Comparison of ENCODE assay signal across 28 mouse cellular contexts in genomic region chr6:47291973-47292372, GRCm38 (mm10).
DNase-seq lines count a peak whose midpoint lies in the region; ATAC-seq and TF ChIP-seq lines count a peak whose summit lies in the region.
"Had no signal": no experiment of that assay in that cellular context is flagged by ENCODE, and none has a peak within 500 bp of the region (broad histone marks: within the 10 kb centered on the region; RNA-seq: fewer than 3 reads in every experiment).

No protein-coding gene starts in this region.

- H3K9ac ChIP-seq in forebrain, embryonic 12.5 days = no peak overlapping the region
- H3K9ac ChIP-seq in forebrain, postnatal 0 days = no peak overlapping the region
- no peak overlapping the region for H3K9ac ChIP-seq in midbrain, embryonic 14.5 days (replicated peaks; ENCODE audit: low read length)
- no peak overlapping the region for H3K9ac ChIP-seq in midbrain, embryonic 16.5 days (ENCODE audit: low read depth, low read length)
- H3K9ac ChIP-seq: heart, embryonic 12.5 days; liver, embryonic 14.5 days; lung, embryonic 14.5 days; neural tube, embryonic 12.5 days had no signal

- H3K4me2 ChIP-seq in forebrain, embryonic 12.5 days = no peak overlapping the region
- no peak overlapping the region for H3K4me2 ChIP-seq in forebrain, postnatal 0 days (ENCODE audit: low read depth)
- H3K4me2 ChIP-seq in midbrain, embryonic 14.5 days (ENCODE audit: low read length) = no peak overlapping the region
- H3K4me2 ChIP-seq in midbrain, embryonic 16.5 days (ENCODE audit: low read length) = no peak overlapping the region
- H3K4me2 ChIP-seq: heart, embryonic 12.5 days; lung, embryonic 14.5 days; neural tube, embryonic 12.5 days had no signal

- H3K27me3 ChIP-seq in forebrain, embryonic 12.5 days = no peaks in the 10 kb centered on the region
- no peaks in the 10 kb centered on the region for H3K27me3 ChIP-seq in forebrain, postnatal 0 days (ENCODE audit: insufficient read depth, low read length)
- H3K27me3 ChIP-seq in midbrain, embryonic 14.5 days (ENCODE audit: control insufficient read depth, insufficient read depth, low read length) = no peaks in the 10 kb centered on the region
- H3K27me3 ChIP-seq in midbrain, embryonic 16.5 days (ENCODE audit: control insufficient read depth, insufficient read depth, low read depth, low read length) = no peaks in the 10 kb centered on the region
- H3K27me3 ChIP-seq: heart, embryonic 12.5 days; neural tube, embryonic 12.5 days had no signal

- H3K4me3 ChIP-seq in forebrain, embryonic 12.5 days (replicated peaks) = no peak overlapping the region
- H3K4me3 ChIP-seq in forebrain, postnatal 0 days (ENCODE audit: low read depth, low read length) = no peak overlapping the region
- no peak overlapping the region for H3K4me3 ChIP-seq in midbrain, embryonic 14.5 days (replicated peaks; ENCODE audit: low read depth, low read length)
- H3K4me3 ChIP-seq in midbrain, embryonic 16.5 days (ENCODE audit: low read depth, low read length) = no peak overlapping the region
- H3K4me3 ChIP-seq: heart, adult 2 months; heart, embryonic 12.5 days; neural tube, embryonic 12.5 days had no signal

- peaks cover 6% of the 10 kb centered on the region; the same call in 1 of the 2 replicates for H3K36me3 ChIP-seq in forebrain, embryonic 12.5 days (replicated peaks)
- no peaks in the 10 kb centered on the region for H3K36me3 ChIP-seq in forebrain, postnatal 0 days (ENCODE audit: insufficient read depth)
- no peaks in the 10 kb centered on the region for H3K36me3 ChIP-seq in midbrain, embryonic 14.5 days (ENCODE audit: control insufficient read depth, insufficient read depth, low read length)
- H3K36me3 ChIP-seq in midbrain, embryonic 16.5 days (ENCODE audit: control insufficient read depth, insufficient read depth, low read length) = no peaks in the 10 kb centered on the region
- H3K36me3 ChIP-seq: G1E; heart, embryonic 12.5 days; neural tube, embryonic 12.5 days had no signal

- peaks cover 11% of the 10 kb centered on the region; the same call in 1 of the 2 replicates for H3K4me1 ChIP-seq in forebrain, embryonic 12.5 days
- peaks cover 13% of the 10 kb centered on the region; the same call in 1 of the 2 replicates for H3K4me1 ChIP-seq in forebrain, postnatal 0 days (ENCODE audit: insufficient read depth)
- H3K4me1 ChIP-seq in midbrain, embryonic 14.5 days (ENCODE audit: control insufficient read depth, insufficient read depth, low read length) = 0 out of 2 replicates have a peak, but pooled peaks cover 7% of the 10 kb centered on the region
- peaks cover 10% of the 10 kb centered on the region for H3K4me1 ChIP-seq in midbrain, embryonic 16.5 days (ENCODE audit: control insufficient read depth, insufficient read depth, low read length)
- H3K4me1 ChIP-seq: heart, embryonic 12.5 days; neural tube, embryonic 12.5 days had no signal

- ATAC-seq in forebrain, embryonic 12.5 days (ENCODE audit: low FRiP score) = peak; percentile 58; the same call in 1 of the 2 replicates
- no peak for ATAC-seq in forebrain, postnatal 0 days
- ATAC-seq in midbrain, embryonic 14.5 days (ENCODE audit: low FRiP score, low TSS enrichment) = no peak
- ATAC-seq in midbrain, embryonic 16.5 days = no peak
- ATAC-seq: intestine, postnatal 0 days; Patski had no signal

- no peak for TF ChIP-seq CTCF in forebrain, postnatal 0 days (IDR thresholded peaks at IDR 0.05; ENCODE audit: low read depth)

- DNase-seq in forebrain, postnatal 0 days = no peak
- DNase-seq in midbrain, embryonic 14.5 days = peak; percentile 67
- peak; percentile 77 for DNase-seq in retina, postnatal 1 day
- DNase-seq in retina, embryonic 14.5 days (ENCODE audit: low spot score) = no peak
- DNase-seq in urinary bladder, adult 2 months (ENCODE audit: low spot score) = no peak
- DNase-seq: adrenal gland, postnatal 10 days; cerebellum, adult 11 months; cerebellum, adult 9-10 months; cerebellum, postnatal 36 days; heart, adult 2 months; heart, postnatal 4 days; kidney, adult 9 months; kidney, postnatal 10 days; layer of hippocampus, postnatal 36 days; liver; lung, embryonic 14.5 days; lung, postnatal 14 days; right cerebral cortex, adult 18-20 months; spleen, adult 18-20 months; thymus, postnatal 14 days had no signal

- 0 out of 2 replicates have a peak overlapping the region, but pooled peaks have one; percentile 53 for H3K27ac ChIP-seq in forebrain, embryonic 12.5 days
- H3K27ac ChIP-seq in forebrain, postnatal 0 days (ENCODE audit: low read depth, low read length) = no peak overlapping the region
- 0 out of 2 replicates have a peak overlapping the region, but pooled peaks have one; percentile 8 for H3K27ac ChIP-seq in midbrain, embryonic 14.5 days (replicated peaks; ENCODE audit: low read depth, low read length)
- H3K27ac ChIP-seq in midbrain, embryonic 16.5 days (ENCODE audit: low read length) = no peak overlapping the region
- H3K27ac ChIP-seq: heart, adult 2 months; liver, embryonic 14.5 days; neural tube, embryonic 12.5 days had no signal

- H3K9me3 ChIP-seq in forebrain, embryonic 12.5 days = no peaks in the 10 kb centered on the region
- no peaks in the 10 kb centered on the region for H3K9me3 ChIP-seq in forebrain, postnatal 0 days (ENCODE audit: low read length)
- H3K9me3 ChIP-seq in midbrain, embryonic 14.5 days (ENCODE audit: control insufficient read depth, low read length) = no peaks in the 10 kb centered on the region
- no peaks in the 10 kb centered on the region for H3K9me3 ChIP-seq in midbrain, embryonic 16.5 days (replicated peaks; ENCODE audit: control insufficient read depth, low read length, poor library complexity, severe bottlenecking)
- H3K9me3 ChIP-seq: G1E; heart, embryonic 12.5 days; neural tube, embryonic 12.5 days had no signal

Comparison
In these comparisons a context has a peak if more than half of its experiments do, and no peak if none do; other contexts are left out.
1. H3K27ac ChIP-seq: peak in forebrain, embryonic 12.5 days (single experiment) and midbrain, embryonic 14.5 days (single experiment); none in forebrain, postnatal 0 days (single experiment) and midbrain, embryonic 16.5 days (single experiment).
2. DNase-seq: peak in midbrain, embryonic 14.5 days (single experiment) and retina, postnatal 1 day (single experiment); none in forebrain, postnatal 0 days (single experiment), retina, embryonic 14.5 days (single experiment) and urinary bladder, adult 2 months (single experiment).